Mouse (Mus musculus) MEL (cell line): ENCODE results near the gene Eif3b.

Experiments
- MEF2A ChIP-seq: IDR thresholded peaks from 2 replicates; pipeline ENCODE4 v1.6.1; 2014; ENCODE audit warnings: low read depth, mild to moderate bottlenecking, inconsistent platforms, low read length, improper control_type of control experiment; ENCODE audit not compliant: poor library complexity, insufficient replicate concordance, severe bottlenecking; ENCODE audit errors: extremely low read depth
- POLR2AphosphoS5 ChIP-seq: IDR thresholded peaks from 2 replicates; pipeline ENCODE4 v1.6.1; 2012; ENCODE audit warnings: low read depth, borderline replicate concordance, mild to moderate bottlenecking, inconsistent platforms, low read length, moderate library complexity, mixed read lengths

GRCm38 (mm10) chr5:140491142-140491541, 72.0 kb downstream of the Eif3b start:
- TF ChIP-seq POLR2AphosphoS5 (no peak), MEF2A (no peak)
